Mouse (Mus musculus) CH12.LX (cell line): ENCODE data around the gene Dennd1a.

Experiments
- CTCF ChIP-seq, 2 experiments: IDR thresholded peaks in 1 of 2; conservative IDR thresholded peaks in 1 of 2; 2 replicates each; pipeline ENCODE4 v1.5.1; 2011 to 2012; ENCODE audit warnings: low read depth in 2 of 2, low read length in 2 of 2, improper control_type of control experiment in 1 of 2, inconsistent platforms in 1 of 2, mild to moderate bottlenecking in 1 of 2, moderate library complexity in 1 of 2
- EP300 ChIP-seq: IDR thresholded peaks from 2 replicates; pipeline ENCODE4 v1.6.1; 2011; ENCODE audit warnings: low read length, improper control_type of control experiment
- MAX ChIP-seq: IDR thresholded peaks from 2 replicates; pipeline ENCODE4 v1.6.1; 2011; ENCODE audit warnings: low read length, improper control_type of control experiment
- MXI1 ChIP-seq: IDR thresholded peaks from 2 replicates; pipeline ENCODE4 v1.6.1; 2011; ENCODE audit warnings: mild to moderate bottlenecking, low read depth, low read length, improper control_type of control experiment
- POLR2A ChIP-seq: IDR thresholded peaks from 2 replicates; pipeline ENCODE4 v1.6.1; 2011; ENCODE audit warnings: low read depth, mild to moderate bottlenecking, improper control_type of control experiment, low read length
- POLR2AphosphoS2 ChIP-seq: IDR thresholded peaks from 2 replicates; pipeline ENCODE4 v1.6.1; 2011; ENCODE audit warnings: low read depth, low read length, improper control_type of control experiment
- RAD21 ChIP-seq: IDR thresholded peaks from 2 replicates; pipeline ENCODE4 v1.6.1; 2011; ENCODE audit warnings: low read depth, mild to moderate bottlenecking, low read length, improper control_type of control experiment, moderate library complexity
- SMC3 ChIP-seq: IDR thresholded peaks from 2 replicates; pipeline ENCODE4 v1.6.1; 2011; ENCODE audit warnings: low read depth, low read length, improper control_type of control experiment
- TCF12 ChIP-seq: IDR thresholded peaks from 2 replicates; pipeline ENCODE4 v1.6.1; 2014; ENCODE audit warnings: low read depth, mild to moderate bottlenecking, inconsistent platforms, low read length, improper control_type of control experiment
- UBTF ChIP-seq: IDR thresholded peaks from 2 replicates; pipeline ENCODE4 v1.6.1; 2012; ENCODE audit warnings: low read depth, mild to moderate bottlenecking, inconsistent platforms, low read length, improper control_type of control experiment, moderate library complexity
- USF2 ChIP-seq: conservative IDR thresholded peaks from 2 replicates; pipeline ENCODE4 v1.6.1; 2011; ENCODE audit warnings: low read depth, low read length, improper control_type of control experiment
- ZMIZ1 ChIP-seq: IDR thresholded peaks from 2 replicates; pipeline ENCODE4 v1.6.1; 2012; ENCODE audit warnings: low read depth, mild to moderate bottlenecking, inconsistent platforms, low read length, improper control_type of control experiment

- TF ChIP-seq SMC3 (peak; percentile 82), MAX (no peak), UBTF (no peak), EP300 (no peak), POLR2A (no peak), POLR2AphosphoS2 (no peak), CTCF (conservative IDR thresholded peaks at IDR 0.05 in 1 of 2, IDR thresholded peaks at IDR 0.05 in 1 of 2; ENCODE audit: low read depth in 2 of 2, low read length in 2 of 2) (peak; percentile 95 to 99), TCF12 (no peak), RAD21 (peak; percentile 97), USF2 (no peak), ZMIZ1 (no peak), MXI1 (no peak)
These were observed 471.5 kb downstream of the Dennd1a start for GRCm38 (mm10) chr2:37815676-37816075.
